Mouse (Mus musculus): ENCODE data around the gene Zfp385b. TPM values are rescaled to one million over a fixed set of nuclear protein-coding genes. Genes with fewer than 3 reads are reported as not detected.

Gene Zfp385b
- under 1 TPM in 1 of 26 experiments, not detected in 25; 0.38 TPM for total RNA-seq (2018; cell fraction: chromatin; rRNA removed)
- total RNA-seq (2018; cell fraction: cytosol; rRNA removed): not detected
- not detected for total RNA-seq (2018; cell fraction: nucleus; rRNA removed)
- polyA plus RNA-seq (2018): not detected in 3 replicates

DNA sequence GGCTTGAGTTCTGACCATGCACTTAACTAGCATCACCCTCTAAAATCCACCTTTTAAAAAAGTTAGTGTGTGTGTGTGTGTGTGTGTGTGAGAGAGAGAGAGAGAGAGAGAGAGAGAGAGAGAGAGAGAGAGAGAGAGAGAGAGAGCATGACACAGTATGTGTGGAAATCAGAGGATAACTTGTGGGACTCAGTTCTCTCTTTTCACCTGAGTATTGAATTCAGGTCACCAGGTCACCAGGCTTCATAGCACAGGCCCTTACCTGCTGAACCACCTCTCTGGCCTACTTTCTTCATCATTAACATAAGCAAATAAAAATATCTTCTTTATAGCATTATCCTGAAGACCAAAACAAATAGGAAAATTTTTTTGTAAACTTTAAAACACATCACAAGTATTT lies at the start of gene Zfp385b:
TSS of gene Zfp385b (minus strand) at position 101 of the 400 bp plus-strand sequence.
- Histone ChIP-seq H3K4me3 (ENCODE audit: inconsistent target) (no peak within 1 kb of the TSS), H3K79me2 (ENCODE audit: inconsistent target) (no peaks in the 10 kb centered on the region), H3K27ac (no peak within 1 kb of the TSS), H3K36me3 (ENCODE audit: inconsistent target) (no peaks in the 10 kb centered on the region)

DNA sequence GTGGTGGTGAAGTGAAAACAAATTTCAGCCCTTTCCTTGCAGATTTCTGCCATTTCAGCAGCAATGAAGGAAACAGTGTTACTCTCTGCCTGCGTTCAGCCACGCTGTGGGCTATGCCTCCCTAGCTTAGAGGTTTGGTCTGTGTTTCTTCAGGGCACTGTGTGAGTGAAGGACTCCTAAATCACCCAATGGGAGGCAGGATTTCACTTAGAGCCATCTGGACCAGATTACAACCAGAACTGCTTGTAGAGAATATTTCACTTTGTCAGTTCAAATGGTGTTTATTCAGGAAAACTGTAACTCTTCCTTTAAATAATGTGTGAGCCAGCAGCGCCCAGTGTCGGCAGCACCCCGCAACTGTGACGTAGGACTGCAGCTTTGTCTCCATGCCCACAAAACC lies 44.5 kb upstream of the Zfp385b start:
- H3K36me3 ChIP-seq (ENCODE audit: inconsistent target): no peaks in the 10 kb centered on the region
- H3K27ac ChIP-seq: no peak overlapping the region
- 83% methylated on average over 6 of the region's 6 CpGs for WGBS (ENCODE audit: missing documents)
- no peak overlapping the region for H3K4me3 ChIP-seq (ENCODE audit: inconsistent target)
- H3K79me2 ChIP-seq (ENCODE audit: inconsistent target): no peaks in the 10 kb centered on the region

DNA sequence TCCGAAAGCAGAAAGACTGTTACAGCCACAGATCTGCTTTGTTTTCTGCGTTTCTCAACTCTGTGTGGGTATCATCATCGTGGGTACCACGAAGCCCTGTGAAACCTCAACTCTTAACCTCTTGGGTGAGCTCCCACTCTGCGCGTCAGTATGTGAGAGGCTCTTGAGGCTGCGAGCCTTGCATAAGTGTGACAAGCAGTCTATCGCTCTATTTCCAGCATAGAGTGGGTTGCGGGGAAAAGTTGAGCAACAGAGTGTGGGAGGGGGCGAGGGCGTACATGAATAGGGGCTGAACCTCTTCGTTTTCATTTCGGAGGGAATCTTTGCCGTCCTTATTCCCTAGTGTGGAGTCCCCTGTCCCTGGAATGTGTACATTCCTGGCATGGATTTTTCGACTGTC lies 44.1 kb upstream of the Zfp385b start:
- no peaks in the 10 kb centered on the region for H3K79me2 ChIP-seq (ENCODE audit: inconsistent target)
- H3K27ac ChIP-seq: no peak overlapping the region
- WGBS (ENCODE audit: missing documents): 88% methylated on average over 15 of the region's 15 CpGs
- no peak overlapping the region for H3K4me3 ChIP-seq (ENCODE audit: inconsistent target)
- no peaks in the 10 kb centered on the region for H3K36me3 ChIP-seq (ENCODE audit: inconsistent target)

DNA sequence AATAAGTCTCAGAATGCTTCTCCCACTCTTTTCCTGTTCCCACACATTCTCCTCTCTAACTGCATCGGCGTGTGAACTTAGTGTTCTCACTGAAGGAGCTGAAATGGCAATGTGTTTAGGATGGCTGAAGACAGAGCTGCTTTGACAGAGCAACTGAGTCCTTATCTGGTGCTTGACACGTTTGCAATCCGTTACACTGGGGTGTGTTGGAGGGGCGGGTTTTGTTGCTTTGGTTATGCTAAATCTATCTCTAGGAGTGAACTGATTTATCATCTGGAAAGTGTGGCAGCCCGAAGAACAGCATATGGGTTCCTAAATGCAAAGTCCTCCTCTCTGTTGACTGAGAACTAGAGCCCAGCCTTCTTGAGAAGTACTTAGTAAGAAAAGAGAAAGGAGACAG lies 22.0 kb upstream of the Zfp385b start:
- WGBS (ENCODE audit: missing documents): 71% methylated on average over 6 of the region's 6 CpGs
- Histone ChIP-seq H3K79me2 (ENCODE audit: inconsistent target) (no peaks in the 10 kb centered on the region), H3K27ac (no peak overlapping the region), H3K36me3 (ENCODE audit: inconsistent target) (no peaks in the 10 kb centered on the region), H3K4me3 (ENCODE audit: inconsistent target) (no peak overlapping the region)

DNA sequence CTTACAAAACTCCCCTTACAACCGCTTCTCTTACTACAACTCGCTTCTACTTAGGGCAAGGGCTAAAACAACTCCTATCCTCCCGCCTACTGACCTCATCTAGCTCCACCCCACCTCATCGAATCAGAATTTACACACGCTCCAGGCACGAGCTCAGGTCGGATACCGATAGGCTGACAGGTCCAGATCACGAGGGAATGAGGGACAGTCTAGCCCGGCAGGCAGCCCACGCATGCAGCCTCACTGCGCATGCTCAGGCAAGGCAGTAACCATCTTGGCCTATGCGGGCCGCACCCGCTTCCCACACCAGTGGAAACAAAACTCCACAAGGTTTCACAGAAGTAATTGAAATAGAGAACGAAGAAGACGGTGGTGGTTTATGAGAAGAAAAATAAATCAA lies 20.1 kb upstream of the Zfp385b start:
- Histone ChIP-seq H3K4me3 (ENCODE audit: inconsistent target) (no peak overlapping the region), H3K36me3 (ENCODE audit: inconsistent target) (no peaks in the 10 kb centered on the region), H3K79me2 (ENCODE audit: inconsistent target) (no peaks in the 10 kb centered on the region), H3K27ac (no peak overlapping the region)
- WGBS (ENCODE audit: missing documents): 91% methylated on average over 17 of the region's 17 CpGs

DNA sequence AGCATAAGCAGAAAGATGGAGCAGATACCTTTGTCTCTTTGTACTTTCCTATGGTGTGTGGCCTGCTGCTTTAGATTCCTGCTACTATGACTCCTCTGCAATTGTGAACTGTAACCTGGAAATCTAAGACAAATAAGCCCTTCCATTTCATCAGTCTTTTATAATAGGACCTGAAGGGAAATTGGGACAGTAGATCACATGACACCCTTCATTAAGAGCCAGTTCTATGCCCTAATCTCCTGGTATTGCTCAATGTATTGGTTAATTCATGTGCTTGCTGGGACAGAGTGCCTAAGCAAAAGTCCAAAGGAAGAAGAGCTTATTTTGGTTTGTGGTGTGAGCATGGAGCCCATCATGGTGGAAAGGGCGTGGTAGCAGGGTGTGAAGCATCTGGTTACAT lies 19.2 kb upstream of the Zfp385b start:
- 80% methylated on average over 1 of the region's 1 CpGs for WGBS (ENCODE audit: missing documents)
- no peaks in the 10 kb centered on the region for H3K36me3 ChIP-seq (ENCODE audit: inconsistent target)
- H3K27ac ChIP-seq: no peak overlapping the region
- no peaks in the 10 kb centered on the region for H3K79me2 ChIP-seq (ENCODE audit: inconsistent target)
- no peak overlapping the region for H3K4me3 ChIP-seq (ENCODE audit: inconsistent target)

DNA sequence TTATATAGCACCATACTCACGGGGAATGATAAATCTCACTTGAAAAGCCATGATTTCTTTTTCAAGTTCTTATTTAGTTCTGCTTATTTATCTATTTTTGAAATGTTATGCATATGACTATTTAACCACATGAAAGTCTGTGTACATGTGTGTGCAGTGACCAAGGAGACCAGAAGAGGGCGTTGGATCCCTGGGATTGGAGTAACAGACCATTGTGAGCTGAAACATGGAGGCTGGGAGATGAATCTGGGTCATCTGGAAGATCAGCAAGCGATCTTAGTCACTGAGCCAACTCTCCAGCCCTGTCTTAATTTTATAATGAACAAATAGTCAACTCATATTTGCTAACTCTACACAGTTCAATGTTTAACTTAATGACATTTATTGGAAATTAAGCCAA lies 16.3 kb upstream of the Zfp385b start:
- H3K4me3 ChIP-seq (ENCODE audit: inconsistent target): no peak overlapping the region
- H3K36me3 ChIP-seq (ENCODE audit: inconsistent target): no peaks in the 10 kb centered on the region
- no peak overlapping the region for H3K27ac ChIP-seq
- no peaks in the 10 kb centered on the region for H3K79me2 ChIP-seq (ENCODE audit: inconsistent target)
- WGBS (ENCODE audit: missing documents): 53% methylated on average over 3 of the region's 3 CpGs

DNA sequence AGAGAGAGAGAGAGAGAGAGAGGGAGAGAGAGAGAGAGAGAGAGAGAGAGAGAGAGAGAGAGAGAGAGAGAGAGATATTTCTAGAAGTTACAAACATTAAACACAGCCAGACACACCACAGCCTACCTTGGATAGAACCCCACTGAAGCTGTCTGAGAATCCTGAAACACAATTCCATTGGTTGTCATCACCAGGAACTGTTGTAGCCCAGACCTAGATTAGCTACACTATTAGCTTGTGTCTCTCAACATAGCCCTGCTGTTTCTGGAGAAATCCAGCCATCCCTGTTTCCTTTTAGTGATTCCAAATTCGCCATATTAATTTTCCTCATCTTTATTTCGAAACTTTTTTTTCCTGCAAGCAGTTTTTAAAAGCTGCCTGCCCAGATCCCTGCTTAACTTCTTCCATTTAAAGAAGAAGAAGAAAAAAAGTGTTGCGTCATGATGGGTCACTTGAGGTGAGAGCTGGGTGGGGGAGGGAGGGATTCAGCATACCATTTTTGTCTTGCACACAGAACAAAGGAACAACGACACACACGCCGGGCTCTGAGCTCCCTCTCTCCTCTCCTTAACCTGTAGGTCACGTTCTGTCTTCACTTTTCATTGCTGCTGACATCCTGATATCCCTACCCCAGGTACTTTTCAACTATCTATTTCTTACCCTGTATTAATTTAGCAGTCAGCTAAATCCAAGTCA lies 6.8 kb upstream of the Zfp385b start:
- no peaks in the 10 kb centered on the region for H3K36me3 ChIP-seq (ENCODE audit: inconsistent target)
- H3K27ac ChIP-seq: no peak overlapping the region
- no peaks in the 10 kb centered on the region for H3K79me2 ChIP-seq (ENCODE audit: inconsistent target)
- WGBS (ENCODE audit: missing documents): 72% methylated on average over 7 of the region's 7 CpGs
- no peak overlapping the region for H3K4me3 ChIP-seq (ENCODE audit: inconsistent target)

DNA sequence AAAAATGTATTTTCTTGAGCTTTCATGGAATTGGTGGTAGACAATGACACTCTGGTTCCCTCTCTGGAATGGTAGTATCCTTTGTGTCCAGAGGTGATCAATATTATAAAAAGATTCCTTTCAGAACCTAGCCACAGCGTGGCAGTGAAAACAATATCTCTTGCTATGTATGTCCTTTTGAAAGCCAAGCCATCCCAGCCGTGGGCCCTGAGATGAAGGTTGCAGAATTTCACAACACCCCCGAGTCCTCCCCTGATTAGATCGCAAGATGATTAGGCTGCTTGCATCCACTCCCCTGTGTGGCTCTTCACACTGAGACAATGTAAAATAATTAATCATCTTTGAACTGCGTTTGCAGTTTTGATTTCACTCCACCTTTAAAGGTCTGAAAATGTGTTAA lies 3.6 kb upstream of the Zfp385b start:
- no peaks in the 10 kb centered on the region for H3K79me2 ChIP-seq (ENCODE audit: inconsistent target)
- no peak overlapping the region for H3K27ac ChIP-seq
- WGBS (ENCODE audit: missing documents): 96% methylated on average over 5 of the region's 5 CpGs
- H3K36me3 ChIP-seq (ENCODE audit: inconsistent target): no peaks in the 10 kb centered on the region
- H3K4me3 ChIP-seq (ENCODE audit: inconsistent target): no peak overlapping the region

DNA sequence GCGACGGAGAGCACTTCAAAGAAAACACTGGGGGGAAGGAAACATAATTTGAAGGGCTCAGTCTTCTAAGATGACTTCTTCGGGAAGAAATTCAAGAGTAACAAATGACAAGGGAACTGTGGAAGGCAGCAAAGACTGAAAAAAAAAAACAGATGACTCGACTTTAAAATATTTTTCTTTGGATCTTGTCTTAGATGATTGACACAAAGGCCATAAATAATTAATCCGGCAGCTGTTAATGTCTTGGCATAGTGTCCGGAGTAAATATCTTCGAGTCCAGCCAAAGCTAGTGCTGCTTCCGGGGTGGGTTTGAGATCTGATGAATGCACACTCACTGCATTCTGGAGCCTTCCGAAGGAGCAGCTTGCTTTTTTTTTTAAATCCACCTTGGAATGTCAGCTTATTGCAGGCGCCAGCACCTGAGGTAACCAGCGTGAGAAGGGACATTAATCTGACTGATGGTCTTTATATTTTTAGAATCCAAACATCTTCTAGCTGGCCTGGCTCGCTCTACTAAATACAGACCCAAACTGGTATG lies 2.0 kb downstream of the Zfp385b start:
- H3K79me2 ChIP-seq (ENCODE audit: inconsistent target): no peaks in the 10 kb centered on the region
- WGBS (ENCODE audit: missing documents): 43% methylated on average over 12 of the region's 12 CpGs
- no peak overlapping the region for H3K27ac ChIP-seq
- H3K36me3 ChIP-seq (ENCODE audit: inconsistent target): no peaks in the 10 kb centered on the region
- H3K4me3 ChIP-seq (ENCODE audit: inconsistent target): no peak overlapping the region

DNA sequence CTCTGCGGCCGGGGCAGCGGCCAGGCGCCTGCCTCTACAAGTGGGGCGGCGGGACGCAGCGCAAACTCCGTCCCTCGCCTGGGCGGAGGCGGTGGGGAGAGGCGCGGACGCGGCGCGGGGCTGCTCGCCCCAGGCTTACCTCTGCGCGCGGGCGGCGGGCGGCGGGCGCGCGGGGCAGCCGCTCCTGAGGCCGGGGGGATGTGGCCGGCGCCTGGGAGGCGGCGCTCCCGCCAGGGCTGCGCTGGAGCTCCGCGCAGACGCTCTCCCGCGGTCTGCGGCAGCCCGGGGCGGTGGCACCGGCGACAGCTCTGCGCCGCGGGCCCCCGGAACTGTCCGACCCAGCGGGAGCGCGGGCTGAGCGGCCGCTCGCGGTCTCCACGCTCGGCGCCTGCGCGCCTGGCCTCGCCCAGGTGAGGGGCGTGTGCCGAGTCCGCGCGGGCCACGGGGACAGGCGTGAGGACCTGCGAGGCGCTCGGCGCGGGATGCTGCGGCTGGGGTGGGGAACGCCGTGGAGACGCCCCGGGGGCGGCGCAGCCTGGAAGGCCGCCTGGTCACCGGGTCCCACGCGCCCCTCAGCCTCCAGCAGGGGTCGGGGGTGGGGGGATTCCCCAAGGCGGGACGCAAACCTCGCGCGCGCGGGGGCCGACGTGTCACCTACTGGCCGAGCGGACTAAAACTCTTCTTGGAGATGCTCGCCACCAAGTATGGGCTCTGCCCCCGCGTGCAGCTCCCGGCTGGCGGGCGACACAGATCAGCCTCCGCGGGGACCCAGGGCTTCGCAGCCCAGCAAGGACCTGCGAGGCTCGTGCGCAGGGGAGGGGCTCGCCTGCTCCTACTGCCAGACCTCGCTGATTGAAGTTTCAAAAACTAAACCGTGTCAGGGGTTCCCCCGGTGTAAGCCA lies 2.8 kb downstream of the Zfp385b start:
- 4% methylated on average over 90 of the region's 116 CpGs for WGBS (ENCODE audit: missing documents)
- Histone ChIP-seq H3K79me2 (ENCODE audit: inconsistent target) (no peaks in the 10 kb centered on the region), H3K27ac (no peak overlapping the region), H3K4me3 (ENCODE audit: inconsistent target) (no peak overlapping the region), H3K36me3 (ENCODE audit: inconsistent target) (no peaks in the 10 kb centered on the region)

DNA sequence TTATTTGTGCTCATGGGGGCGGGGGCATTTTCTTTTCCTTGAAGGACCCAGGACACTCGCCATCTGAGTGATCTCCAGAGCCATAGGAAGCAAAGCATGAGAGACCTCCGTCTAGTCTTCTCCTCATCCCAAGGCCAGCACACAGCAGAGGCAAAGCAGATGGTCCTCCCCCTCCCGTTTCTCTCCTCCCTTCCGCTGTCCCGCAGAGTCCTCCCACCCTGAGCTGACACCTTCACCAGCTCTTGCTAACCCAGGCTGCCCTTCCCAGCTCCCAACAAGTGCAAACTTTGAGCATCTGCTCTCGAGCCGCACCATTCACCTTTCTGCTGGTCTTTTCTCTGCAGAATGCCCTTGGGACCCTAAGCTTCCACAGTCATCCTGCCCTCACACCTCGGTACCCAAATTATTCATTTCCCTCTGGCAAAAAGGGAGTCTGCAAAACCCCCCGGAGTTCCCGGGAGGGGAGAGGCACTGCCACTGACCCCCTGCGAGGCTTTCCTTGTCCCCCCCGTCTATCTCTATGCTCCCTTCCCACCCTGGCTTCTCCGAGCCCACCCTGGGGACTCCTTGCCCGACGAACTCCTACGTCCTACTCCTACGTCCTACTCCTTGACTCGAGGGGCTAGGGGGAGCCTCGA lies 3.5 kb downstream of the Zfp385b start:
- Histone ChIP-seq H3K36me3 (ENCODE audit: inconsistent target) (no peaks in the 10 kb centered on the region), H3K4me3 (ENCODE audit: inconsistent target) (no peak overlapping the region), H3K79me2 (ENCODE audit: inconsistent target) (no peaks in the 10 kb centered on the region), H3K27ac (no peak overlapping the region)
- WGBS (ENCODE audit: missing documents): 5% methylated on average over 20 of the region's 20 CpGs

DNA sequence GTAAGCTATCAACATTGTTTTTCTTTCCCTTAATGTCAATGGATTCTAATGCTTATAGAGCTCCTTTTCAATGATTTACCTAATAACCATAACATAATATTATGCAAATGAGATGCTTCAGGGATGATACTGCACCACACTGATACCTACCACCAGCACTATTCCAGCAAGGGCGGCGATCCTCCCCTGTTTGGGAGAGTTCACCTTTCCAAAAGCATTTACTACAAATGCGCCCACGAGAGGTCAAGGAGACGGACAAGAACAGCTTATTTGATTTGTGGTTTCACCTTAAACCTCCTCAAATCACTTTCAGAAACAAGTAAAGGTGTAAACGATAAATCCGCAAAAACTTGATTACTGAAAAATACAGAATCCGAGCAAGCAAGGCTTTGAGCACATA lies 4.5 kb downstream of the Zfp385b start:
- H3K4me3 ChIP-seq (ENCODE audit: inconsistent target): no peak overlapping the region
- no peaks in the 10 kb centered on the region for H3K36me3 ChIP-seq (ENCODE audit: inconsistent target)
- no peak overlapping the region for H3K27ac ChIP-seq
- WGBS (ENCODE audit: missing documents): 82% methylated on average over 8 of the region's 8 CpGs
- no peaks in the 10 kb centered on the region for H3K79me2 ChIP-seq (ENCODE audit: inconsistent target)

DNA sequence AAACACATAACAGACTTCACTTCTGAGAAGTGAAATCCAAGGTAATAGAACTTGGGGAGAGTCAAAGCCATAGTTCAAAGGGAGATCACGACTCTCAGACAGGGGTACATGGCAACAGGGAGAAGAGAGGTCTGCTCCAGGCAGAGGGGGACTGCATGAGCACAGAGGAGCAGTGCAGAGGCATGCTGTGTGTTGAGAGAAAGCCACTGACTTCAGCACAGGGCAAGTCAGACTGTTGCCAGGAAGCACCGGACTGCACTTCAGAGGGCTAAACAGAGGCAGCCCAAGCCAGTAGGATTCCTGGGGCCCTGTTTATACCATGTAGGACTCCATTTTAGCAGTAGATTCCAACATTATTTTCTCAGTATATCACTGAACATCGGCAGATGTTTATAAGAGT lies 6.4 kb downstream of the Zfp385b start:
- no peak overlapping the region for H3K27ac ChIP-seq
- 78% methylated on average over 3 of the region's 3 CpGs for WGBS (ENCODE audit: missing documents)
- H3K36me3 ChIP-seq (ENCODE audit: inconsistent target): no peaks in the 10 kb centered on the region
- H3K79me2 ChIP-seq (ENCODE audit: inconsistent target): no peaks in the 10 kb centered on the region
- no peak overlapping the region for H3K4me3 ChIP-seq (ENCODE audit: inconsistent target)

DNA sequence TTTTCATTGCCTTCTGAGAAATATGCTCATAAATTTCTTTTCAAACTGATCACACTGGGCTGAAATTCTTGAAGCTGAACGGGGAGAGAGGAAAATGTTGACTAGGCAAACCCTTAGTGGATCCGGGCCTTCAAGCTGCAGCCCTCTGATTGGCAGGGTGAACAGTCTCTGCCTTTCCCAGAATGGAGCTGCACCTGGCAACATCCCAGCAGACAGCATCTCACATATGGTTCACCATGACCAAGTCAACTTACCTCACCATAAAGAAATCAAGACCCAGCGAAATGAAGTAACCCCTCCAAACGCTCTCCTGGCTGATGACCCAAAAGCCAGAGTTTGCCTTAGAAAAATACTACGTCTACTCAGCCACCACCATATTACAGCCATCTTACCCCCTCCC lies 8.7 kb downstream of the Zfp385b start:
- Histone ChIP-seq H3K27ac (no peak overlapping the region), H3K4me3 (ENCODE audit: inconsistent target) (no peak overlapping the region), H3K36me3 (ENCODE audit: inconsistent target) (no peaks in the 10 kb centered on the region), H3K79me2 (ENCODE audit: inconsistent target) (no peaks in the 10 kb centered on the region)
- 85% methylated on average over 5 of the region's 5 CpGs for WGBS (ENCODE audit: missing documents)

Measured in macrophage (primary cell).